Mouse (Mus musculus) layer of hippocampus, adult 11-12 months (tissue): ENCODE results near the gene Cfap77.
A peak's percentile ranks its signal among the peaks of the same experiment; 100 is the strongest.

Experiments
- DNase-seq: peaks from one replicate; pipeline ENCODE4 v3.0.0; 2022; ENCODE audit warnings: low spot score

Cfap77 gene

GRCm38 (mm10) chr2:28997161-28997834 is 57.6 kb downstream of the Cfap77 start:
- no peak for DNase-seq

- DNase-seq, result no peak
These were observed 59.4 kb downstream of the Cfap77 start for GRCm38 (mm10) chr2:28995436-28995835.

GRCm38 (mm10) chr2:28994014-28994413 is 60.9 kb downstream of the Cfap77 start:
- DNase-seq, result no peak

GRCm38 (mm10) chr2:28988781-28989180 is 66.1 kb downstream of the Cfap77 start:
- no peak for DNase-seq

- no peak for DNase-seq
These were observed 74.6 kb downstream of the Cfap77 start for GRCm38 (mm10) chr2:28980080-28980910.

- DNase-seq, result no peak
These were observed 76.4 kb downstream of the Cfap77 start for GRCm38 (mm10) chr2:28978461-28978860.

GRCm38 (mm10) chr2:28976635-28977034 is 78.2 kb downstream of the Cfap77 start:
- peak; percentile 57 for DNase-seq

- DNase-seq, result no peak
These were observed 79.3 kb downstream of the Cfap77 start for GRCm38 (mm10) chr2:28975604-28976003.

- no peak for DNase-seq
These were observed 80.3 kb downstream of the Cfap77 start for GRCm38 (mm10) chr2:28974520-28974919.

- DNase-seq, result no peak
These were observed 80.9 kb downstream of the Cfap77 start for GRCm38 (mm10) chr2:28973832-28974450.

- DNase-seq, result no peak
These were observed 84.4 kb downstream of the Cfap77 start for GRCm38 (mm10) chr2:28970424-28970823.

GRCm38 (mm10) chr2:28968278-28968677 is 86.6 kb downstream of the Cfap77 start:
- no peak for DNase-seq

- no peak for DNase-seq
These were observed 88.6 kb downstream of the Cfap77 start for GRCm38 (mm10) chr2:28966151-28966795.

- no peak for DNase-seq
These were observed 91.3 kb downstream of the Cfap77 start for GRCm38 (mm10) chr2:28963565-28963964.

GRCm38 (mm10) chr2:28961636-28962035 is 93.2 kb downstream of the Cfap77 start:
- DNase-seq, result no peak

- no peak for DNase-seq
These were observed 93.8 kb downstream of the Cfap77 start for GRCm38 (mm10) chr2:28961024-28961585.

- DNase-seq, result no peak
These were observed 98.0 kb downstream of the Cfap77 start for GRCm38 (mm10) chr2:28956874-28957273.

GRCm38 (mm10) chr2:28954595-28954994 is 100.3 kb downstream of the Cfap77 start:
- DNase-seq, result no peak

GRCm38 (mm10) chr2:28952981-28953380 is 101.9 kb downstream of the Cfap77 start:
- no peak for DNase-seq

GRCm38 (mm10) chr2:28946312-28946711 is 108.6 kb downstream of the Cfap77 start:
- no peak for DNase-seq

GRCm38 (mm10) chr2:28945388-28945787 is 109.5 kb downstream of the Cfap77 start:
- no peak for DNase-seq
